Mouse (Mus musculus): ENCODE data around the gene Gm10770. TPM values are rescaled to one million over a fixed set of nuclear protein-coding genes. Genes with fewer than 3 reads are reported as not detected.
"Not testable (repeated sequence)": the region's sequence is repeated elsewhere in the genome, so short reads cannot be mapped to it uniquely, and the experiment has no call there.

Gm10770 gene
- not detected in 2 replicates for polyA plus RNA-seq (2016; fragmentation: Nextera tagmentation; extraction: Ambion mirVana)

- H3K4me2 ChIP-seq; H3K27me3 ChIP-seq; H3K4me3 ChIP-seq (replicated peaks); H3K27ac ChIP-seq; H3K9ac ChIP-seq; H3K36me3 ChIP-seq (replicated peaks); H3K4me1 ChIP-seq; H3K9me3 ChIP-seq; ATAC-seq (ENCODE audit: low FRiP score): not testable (repeated sequence)
- WGBS = 82% methylated on average over 4 of the region's 4 CpGs
These were observed at the start of gene Gm10770 for GRCm38 (mm10) chr2:150179579-150179978. Gm10770 (minus strand) TSS chr2:150179679.

- not testable (repeated sequence) for ATAC-seq (ENCODE audit: low FRiP score); H3K4me2 ChIP-seq; H3K9ac ChIP-seq; H3K4me1 ChIP-seq; H3K27me3 ChIP-seq; H3K9me3 ChIP-seq; H3K27ac ChIP-seq; H3K36me3 ChIP-seq (replicated peaks); H3K4me3 ChIP-seq (replicated peaks)
These were observed 43.8 kb upstream of the Gm10770 start for GRCm38 (mm10) chr2:150223263-150223662.

GRCm38 (mm10) chr2:150218363-150218725 lies 38.9 kb upstream of the Gm10770 start:
- H3K27me3 ChIP-seq; H3K36me3 ChIP-seq (replicated peaks); H3K9me3 ChIP-seq; H3K27ac ChIP-seq; H3K4me1 ChIP-seq: not testable (repeated sequence)
- H3K4me2 ChIP-seq = peak overlapping the region; percentile 48
- H3K9ac ChIP-seq = peak overlapping the region; percentile 49; the same call in 1 of the 2 replicates
- peak overlapping the region; percentile 43 for H3K4me3 ChIP-seq (replicated peaks)
- ATAC-seq (ENCODE audit: low FRiP score) = peak; percentile 20; the same call in 1 of the 2 replicates
- WGBS = 28% methylated on average over 4 of the region's 4 CpGs

- H3K9me3 ChIP-seq; H3K27ac ChIP-seq; H3K27me3 ChIP-seq; H3K36me3 ChIP-seq (replicated peaks); H3K4me1 ChIP-seq: not testable (repeated sequence)
- peak; percentile 100 for ATAC-seq (ENCODE audit: low FRiP score)
- H3K9ac ChIP-seq = peak within 1 kb of the TSS; percentile 49; the same call in 1 of the 2 replicates
- H3K4me3 ChIP-seq (replicated peaks) = peak within 1 kb of the TSS; percentile 43
- WGBS = 2% methylated on average over 15 of the region's 15 CpGs
- peak within 1 kb of the TSS; percentile 48 for H3K4me2 ChIP-seq
These were observed 38.3 kb upstream of the Gm10770 start, which contains the start of gene Zfp937 for GRCm38 (mm10) chr2:150217600-150218362. Zfp937 (plus strand) TSS chr2:150218073.

GRCm38 (mm10) chr2:150181570-150181999 lies 2.1 kb upstream of the Gm10770 start, which contains the start of gene Gm14139:
Gm14139 (plus strand) TSS chr2:150181755.
- not testable (repeated sequence) for H3K9me3 ChIP-seq; H3K27ac ChIP-seq; H3K4me2 ChIP-seq; H3K27me3 ChIP-seq; ATAC-seq (ENCODE audit: low FRiP score); H3K36me3 ChIP-seq (replicated peaks); H3K9ac ChIP-seq; H3K4me3 ChIP-seq (replicated peaks); H3K4me1 ChIP-seq
- WGBS = 80% methylated on average over 7 of the region's 7 CpGs

GRCm38 (mm10) chr2:150181046-150181445 lies 1.6 kb upstream of the Gm10770 start:
- H3K36me3 ChIP-seq (replicated peaks); H3K9ac ChIP-seq; H3K27ac ChIP-seq; H3K9me3 ChIP-seq; H3K27me3 ChIP-seq; H3K4me1 ChIP-seq; H3K4me2 ChIP-seq; H3K4me3 ChIP-seq (replicated peaks); ATAC-seq (ENCODE audit: low FRiP score): not testable (repeated sequence)

GRCm38 (mm10) chr2:150173833-150174232 lies 5.6 kb downstream of the Gm10770 start:
- H3K27me3 ChIP-seq = no peaks in the 10 kb centered on the region
- H3K4me1 ChIP-seq = no peaks in the 10 kb centered on the region
- no peak for ATAC-seq (ENCODE audit: low FRiP score)
- H3K9me3 ChIP-seq = 0 out of 2 replicates have a peak, but pooled peaks cover 7% of the 10 kb centered on the region
- no peak overlapping the region for H3K4me3 ChIP-seq (replicated peaks)
- no peak overlapping the region for H3K27ac ChIP-seq
- H3K4me2 ChIP-seq = no peak overlapping the region
- no peaks in the 10 kb centered on the region for H3K36me3 ChIP-seq (replicated peaks)
- H3K9ac ChIP-seq = no peak overlapping the region

- Histone ChIP-seq H3K27ac (no peak overlapping the region), H3K4me3 (replicated peaks) (no peak overlapping the region), H3K27me3 (no peaks in the 10 kb centered on the region), H3K4me2 (no peak overlapping the region), H3K4me1 (no peaks in the 10 kb centered on the region), H3K9me3 (no peaks in the 10 kb centered on the region), H3K9ac (no peak overlapping the region), H3K36me3 (replicated peaks) (no peaks in the 10 kb centered on the region)
- no peak for ATAC-seq (ENCODE audit: low FRiP score)
These were observed 12.8 kb downstream of the Gm10770 start for GRCm38 (mm10) chr2:150166703-150167102.

- ATAC-seq (ENCODE audit: low FRiP score) = peak; percentile 100
- peak within 1 kb of the TSS; percentile 69 for H3K27ac ChIP-seq
These were observed 43.0 kb downstream of the Gm10770 start, which contains the start of gene Zfp120 for GRCm38 (mm10) chr2:150136435-150136897. Zfp120 (minus strand) TSS chr2:150136708.

GRCm38 (mm10) chr2:150132773-150133172 lies 46.7 kb downstream of the Gm10770 start:
- WGBS = 83% methylated on average over 2 of the region's 2 CpGs
- Histone ChIP-seq H3K27me3 (no peaks in the 10 kb centered on the region), H3K36me3 (replicated peaks) (peaks cover 29% of the 10 kb centered on the region), H3K4me1 (peaks cover 6% of the 10 kb centered on the region), H3K4me2 (no peak overlapping the region), H3K27ac (no peak overlapping the region), H3K9me3 (peaks cover 14% of the 10 kb centered on the region), H3K9ac (no peak overlapping the region), H3K4me3 (replicated peaks) (no peak overlapping the region)
- no peak for ATAC-seq (ENCODE audit: low FRiP score)

More at GRCm38 (mm10) chr2:150136435-150136897, 43.0 kb downstream of the Gm10770 start, which contains the start of gene Zfp120:
- no peaks in the 10 kb centered on the region for H3K27me3 ChIP-seq
- H3K4me2 ChIP-seq = peak within 1 kb of the TSS; percentile 62
- peak within 1 kb of the TSS; percentile 72 for H3K4me3 ChIP-seq (replicated peaks)
- peak within 1 kb of the TSS; percentile 72 for H3K9ac ChIP-seq
- under 1% methylated on average over 13 of the region's 13 CpGs for WGBS
- no peaks in the 10 kb centered on the region for H3K9me3 ChIP-seq
- H3K4me1 ChIP-seq = peaks cover 6% of the 10 kb centered on the region
- H3K36me3 ChIP-seq (replicated peaks) = peaks cover 16% of the 10 kb centered on the region

- peaks cover 30% of the 10 kb centered on the region for H3K36me3 ChIP-seq (replicated peaks)
- H3K4me1 ChIP-seq; H3K27ac ChIP-seq; H3K4me3 ChIP-seq (replicated peaks); H3K9ac ChIP-seq; ATAC-seq (ENCODE audit: low FRiP score); H3K27me3 ChIP-seq; H3K4me2 ChIP-seq: not testable (repeated sequence)
- peaks cover 15% of the 10 kb centered on the region for H3K9me3 ChIP-seq
- WGBS = 95% methylated on average over 1 of the region's 1 CpGs
These were observed 47.5 kb downstream of the Gm10770 start for GRCm38 (mm10) chr2:150132002-150132401.

All from forebrain, embryonic 12.5 days (tissue).